Mouse (Mus musculus): ENCODE measurements around the gene Ap5s1. TPM values are rescaled to one million over a fixed set of nuclear protein-coding genes. Genes with fewer than 3 reads are reported as not detected.

Ap5s1 gene
- polyA plus RNA-seq, 1 experiment from 2014 or later = 28.0 TPM

- Histone ChIP-seq H3K27me3 (replicated peaks; ENCODE audit: insufficient read depth, low read length) (no peaks in the 10 kb centered on the region), H3K27ac (ENCODE audit: low read length) (peak overlapping the region; percentile 93), H3K36me3 (ENCODE audit: insufficient read depth, low read length) (no peaks in the 10 kb centered on the region), H3K9me3 (ENCODE audit: low read length) (no peaks in the 10 kb centered on the region), H3K9ac (replicated peaks; ENCODE audit: low read depth) (no peak overlapping the region), H3K4me2 (replicated peaks; ENCODE audit: low read depth, low read length) (no peak overlapping the region), H3K4me3 (ENCODE audit: low read depth, low read length) (no peak overlapping the region), H3K4me1 (ENCODE audit: insufficient read depth, low read depth, low read length) (peaks cover 13% of the 10 kb centered on the region; the same call in 1 of the 2 replicates)
- ATAC-seq (peak; percentile 29), DNase-seq (ENCODE audit: low spot score) (peak; percentile 82)
- 50% methylated on average over 6 of the region's 6 CpGs for WGBS
- TF ChIP-seq EP300 (IDR thresholded peaks at IDR 0.05) (no peak; the same call in 1 of the 2 replicates), CTCF (IDR thresholded peaks at IDR 0.05) (no peak)
Measured at GRCm38 (mm10) chr2:131203816-131204409, 3.0 kb upstream of the Ap5s1 start.

- no peaks in the 10 kb centered on the region for H3K36me3 ChIP-seq (ENCODE audit: insufficient read depth, low read length)
- ATAC-seq (peak; percentile 96), DNase-seq (ENCODE audit: low spot score) (peak; percentile 98)
- no peak overlapping the region for H3K4me3 ChIP-seq (ENCODE audit: low read depth, low read length)
- peak overlapping the region; percentile 29 for H3K4me2 ChIP-seq (replicated peaks; ENCODE audit: low read depth, low read length)
- WGBS = 8% methylated on average over 7 of the region's 7 CpGs
- H3K27ac ChIP-seq (ENCODE audit: low read length) = peak overlapping the region; percentile 93
- peaks cover 15% of the 10 kb centered on the region; the same call in 1 of the 2 replicates for H3K4me1 ChIP-seq (ENCODE audit: insufficient read depth, low read depth, low read length)
- no peaks in the 10 kb centered on the region for H3K9me3 ChIP-seq (ENCODE audit: low read length)
- no peaks in the 10 kb centered on the region for H3K27me3 ChIP-seq (replicated peaks; ENCODE audit: insufficient read depth, low read length)
- H3K9ac ChIP-seq (replicated peaks; ENCODE audit: low read depth) = no peak overlapping the region
- TF ChIP-seq EP300 (IDR thresholded peaks at IDR 0.05) = peak; percentile 93; the same call in 1 of the 2 replicates
- no peak; the same call in 1 of the 2 replicates for TF ChIP-seq CTCF (IDR thresholded peaks at IDR 0.05)
Measured at GRCm38 (mm10) chr2:131204410-131204981, 2.4 kb upstream of the Ap5s1 start.

- ATAC-seq (no peak), DNase-seq (ENCODE audit: low spot score) (no peak)
- no peak for TF ChIP-seq CTCF (IDR thresholded peaks at IDR 0.05)
- TF ChIP-seq EP300 (IDR thresholded peaks at IDR 0.05) = no peak
- Histone ChIP-seq H3K36me3 (ENCODE audit: insufficient read depth, low read length) (no peaks in the 10 kb centered on the region), H3K4me2 (replicated peaks; ENCODE audit: low read depth, low read length) (no peak overlapping the region), H3K27me3 (replicated peaks; ENCODE audit: insufficient read depth, low read length) (no peaks in the 10 kb centered on the region), H3K4me3 (ENCODE audit: low read depth, low read length) (no peak overlapping the region), H3K9ac (replicated peaks; ENCODE audit: low read depth) (no peak overlapping the region), H3K9me3 (ENCODE audit: low read length) (no peaks in the 10 kb centered on the region), H3K4me1 (ENCODE audit: insufficient read depth, low read depth, low read length) (peaks cover 18% of the 10 kb centered on the region; the same call in 1 of the 2 replicates), H3K27ac (ENCODE audit: low read length) (peak overlapping the region; percentile 93; the same call in 1 of the 2 replicates)
- WGBS = 77% methylated on average over 8 of the region's 8 CpGs
Measured at GRCm38 (mm10) chr2:131205521-131206182, 1.2 kb upstream of the Ap5s1 start.

- DNase-seq (ENCODE audit: low spot score) = no peak
- H3K27ac ChIP-seq (ENCODE audit: low read length) = no peak overlapping the region
- H3K9me3 ChIP-seq (ENCODE audit: low read length) = no peaks in the 10 kb centered on the region
- ATAC-seq = no peak
- H3K4me3 ChIP-seq (ENCODE audit: low read depth, low read length) = no peak overlapping the region
- H3K36me3 ChIP-seq (ENCODE audit: insufficient read depth, low read length) = no peaks in the 10 kb centered on the region
- no peak overlapping the region for H3K9ac ChIP-seq (replicated peaks; ENCODE audit: low read depth)
- peaks cover 22% of the 10 kb centered on the region; the same call in 1 of the 2 replicates for H3K4me1 ChIP-seq (ENCODE audit: insufficient read depth, low read depth, low read length)
- 76% methylated on average over 2 of the region's 2 CpGs for WGBS
- no peaks in the 10 kb centered on the region for H3K27me3 ChIP-seq (replicated peaks; ENCODE audit: insufficient read depth, low read length)
- H3K4me2 ChIP-seq (replicated peaks; ENCODE audit: low read depth, low read length) = no peak overlapping the region
- TF ChIP-seq EP300 (IDR thresholded peaks at IDR 0.05) (no peak), CTCF (IDR thresholded peaks at IDR 0.05) (no peak)
Measured at GRCm38 (mm10) chr2:131208356-131208755, 1.5 kb downstream of the Ap5s1 start.

GRCm38 (mm10) chr2:131209125-131209795 lies 2.4 kb downstream of the Ap5s1 start:
- Histone ChIP-seq H3K4me3 (ENCODE audit: low read depth, low read length) (peak overlapping the region; percentile 49; the same call in 1 of the 2 replicates), H3K9ac (replicated peaks; ENCODE audit: low read depth) (no peak overlapping the region), H3K4me1 (ENCODE audit: insufficient read depth, low read depth, low read length) (peaks cover 22% of the 10 kb centered on the region; the same call in 1 of the 2 replicates), H3K27ac (ENCODE audit: low read length) (peak overlapping the region; percentile 98), H3K36me3 (ENCODE audit: insufficient read depth, low read length) (no peaks in the 10 kb centered on the region), H3K4me2 (replicated peaks; ENCODE audit: low read depth, low read length) (peak overlapping the region; percentile 68; the same call in 1 of the 2 replicates), H3K9me3 (ENCODE audit: low read length) (no peaks in the 10 kb centered on the region), H3K27me3 (replicated peaks; ENCODE audit: insufficient read depth, low read length) (no peaks in the 10 kb centered on the region)
- DNase-seq (ENCODE audit: low spot score) (peak; percentile 41), ATAC-seq (no peak)
- 74% methylated on average over 4 of the region's 4 CpGs for WGBS
- TF ChIP-seq CTCF (IDR thresholded peaks at IDR 0.05) = no peak
